Mouse (Mus musculus) neural tube, embryonic 11.5 days (tissue): ENCODE results near the gene Rpn1. TPM values are rescaled to one million over a fixed set of nuclear protein-coding genes. Genes with fewer than 3 reads are reported as not detected.
"Not testable (repeated sequence)": the region's sequence is repeated elsewhere in the genome, so short reads cannot be mapped to it uniquely, and the experiment has no call there.

ENCODE experiments used
- ATAC-seq: fragments of 200-750 bp; cut with Nextera tagmentation; 2 replicates; pipeline ENCODE4 v1.8.0; 2017; ENCODE audit warnings: moderate number of reproducible peaks, mild to moderate bottlenecking, moderate TSS enrichment, moderate library complexity; ENCODE audit not compliant: insufficient read depth, low FRiP score, low TSS enrichment
- DNase-seq: peaks from one replicate; pipeline ENCODE4 v3.0.0-alpha.2; 2015; ENCODE audit warnings: low spot score
- H3K27ac ChIP-seq: fragments of 300-500 bp; sonication (generic); 2 replicates; pipeline ENCODE4 v1.5.1; 2014; ENCODE audit warnings: low read depth, mild to moderate bottlenecking, low read length
- H3K27me3 ChIP-seq: fragments of 300-500 bp; sonication (generic); 2 replicates; pipeline ENCODE4 v1.6.1; 2014; ENCODE audit warnings: mild to moderate bottlenecking, low read length, mixed read lengths; ENCODE audit not compliant: control insufficient read depth, insufficient read depth
- H3K36me3 ChIP-seq: fragments of 300-500 bp; sonication (generic); 2 replicates; pipeline ENCODE4 v1.6.1; 2014; ENCODE audit warnings: mild to moderate bottlenecking, low read length, moderate library complexity, mixed read lengths; ENCODE audit not compliant: control insufficient read depth, insufficient read depth
- H3K4me1 ChIP-seq: fragments of 300-500 bp; sonication (generic); 2 replicates; pipeline ENCODE4 v1.6.1; 2014; ENCODE audit warnings: low read length, mixed read lengths; ENCODE audit not compliant: control insufficient read depth, insufficient read depth
- H3K4me2 ChIP-seq: fragments of 300-500 bp; sonication (generic); 2 replicates; pipeline ENCODE4 v1.6.1; 2014; ENCODE audit warnings: low read depth, mild to moderate bottlenecking, moderate library complexity
- H3K4me3 ChIP-seq: fragments of 300-500 bp; sonication (generic); 2 replicates; pipeline ENCODE4 v1.5.1; 2014; ENCODE audit warnings: low read depth, low read length
- H3K9ac ChIP-seq: fragments of 300-500 bp; sonication (generic); 2 replicates; pipeline ENCODE4 v1.6.1; 2014; ENCODE audit warnings: mild to moderate bottlenecking, low read length
- H3K9me3 ChIP-seq: fragments of 300-500 bp; sonication (generic); 2 replicates; pipeline ENCODE4 v1.6.1; 2016; ENCODE audit warnings: low read length; ENCODE audit not compliant: control insufficient read depth
- WGBS: fragments of 180-500 bp; shearing (Covaris S2); extraction: QIAGEN DNeasy Blood & Tissue Kit; methylation state at CpG from one replicate; pipeline ENCODE4 v1.1.7; 2014; 5-methylcytosine and 5-hydroxymethylcytosine counted together
- polyA plus RNA-seq: library from polyadenylated mRNA; unstranded; fragments of >200 nt; fragmentation: Nextera tagmentation; extraction: Ambion mirVana; gene quantifications from 2 replicates; pipeline ENCODE4 v1.2.1, GENCODE M21; 2014

The Rpn1 gene
- polyA plus RNA-seq, 1 experiment from 2014 or later = 345 TPM

DNA sequence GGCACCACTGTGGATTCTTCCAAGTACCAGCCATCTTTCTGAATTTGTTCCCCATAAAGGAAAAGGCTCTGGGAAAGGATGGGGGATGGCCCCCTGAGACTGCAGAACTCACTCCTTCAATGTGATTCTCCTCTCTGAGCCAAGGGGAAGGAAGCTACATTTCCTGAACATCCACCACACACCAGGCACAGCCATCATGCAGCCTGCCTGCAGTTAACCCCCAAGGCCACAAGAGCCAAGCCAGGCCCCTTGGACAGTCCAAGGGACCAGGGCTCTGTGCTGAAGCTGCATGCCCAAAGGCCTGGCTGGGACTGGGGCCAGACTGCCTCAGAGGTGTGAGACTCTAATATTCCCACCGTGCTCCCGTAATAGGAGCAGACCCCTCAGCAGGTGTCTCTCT lies 37.5 kb downstream of the Rpn1 start:
- no peaks in the 10 kb centered on the region for H3K27me3 ChIP-seq
- H3K4me3 ChIP-seq = no peak overlapping the region
- no peak overlapping the region for H3K4me2 ChIP-seq
- no peaks in the 10 kb centered on the region for H3K4me1 ChIP-seq
- H3K9me3 ChIP-seq = no peaks in the 10 kb centered on the region
- ATAC-seq = no peak
- no peaks in the 10 kb centered on the region for H3K36me3 ChIP-seq
- 85% methylated on average over 2 of the region's 2 CpGs for WGBS
- DNase-seq = no peak
- no peak overlapping the region for H3K9ac ChIP-seq
- H3K27ac ChIP-seq = no peak overlapping the region

DNA sequence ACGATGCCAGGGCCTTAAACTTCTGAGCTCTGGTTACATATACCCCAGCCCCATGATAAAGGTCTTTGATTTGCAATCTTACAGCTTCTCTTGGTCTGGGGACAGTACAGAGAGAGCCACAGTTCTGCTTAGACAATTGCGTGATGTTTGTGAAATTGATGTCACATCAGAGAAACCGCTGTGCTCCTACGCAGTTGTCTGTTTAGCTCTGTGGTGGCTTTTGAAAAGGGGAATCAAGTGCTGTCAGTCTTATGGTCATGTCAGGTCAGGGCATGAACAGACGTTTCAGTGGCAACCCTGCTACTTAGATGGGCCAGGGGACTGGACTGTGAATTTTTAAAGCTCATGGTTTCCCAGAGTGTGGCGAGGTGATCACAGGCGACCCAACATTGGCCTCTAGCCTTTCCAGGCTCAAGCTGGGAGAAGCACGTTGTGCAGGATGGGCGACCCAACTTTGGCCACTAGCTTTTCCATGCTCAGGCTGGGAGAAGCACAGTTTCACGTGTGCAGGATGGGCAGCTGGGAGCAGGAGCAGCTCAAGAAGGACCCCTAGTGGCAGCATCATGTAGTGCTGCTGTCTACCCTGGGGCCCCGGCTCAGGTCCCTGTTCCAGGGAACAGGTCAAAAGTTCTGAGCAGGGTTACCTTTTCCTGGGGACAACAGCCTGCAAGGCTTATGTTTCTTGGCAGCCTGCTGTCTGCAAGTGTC lies 39.0 kb downstream of the Rpn1 start:
- no peak overlapping the region for H3K4me3 ChIP-seq

DNA sequence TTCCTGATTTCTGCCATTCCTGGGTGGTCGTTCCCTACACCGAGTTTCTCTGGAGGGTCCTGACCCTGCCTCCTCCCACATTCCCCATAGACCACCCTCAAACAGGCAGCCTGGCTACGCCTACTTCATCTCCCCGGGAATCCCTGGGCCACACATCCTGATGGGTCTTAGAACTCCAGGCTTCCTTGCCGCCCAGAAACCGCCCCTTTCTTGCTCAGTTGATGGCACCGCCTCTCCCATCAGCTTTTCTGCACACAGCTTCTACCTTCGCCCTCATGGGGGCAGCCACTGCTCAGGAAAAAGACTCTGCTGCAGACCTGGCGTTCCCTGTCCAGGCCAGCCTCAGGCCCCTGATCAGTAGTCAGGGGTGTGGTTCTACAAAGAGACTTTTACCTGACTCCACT lies 39.6 kb downstream of the Rpn1 start:
- peak overlapping the region; percentile 31 for H3K4me2 ChIP-seq
- DNase-seq (peak; percentile 72), ATAC-seq (peak; percentile 35; the same call in 1 of the 2 replicates)
- no peak overlapping the region for H3K4me3 ChIP-seq
- no peak overlapping the region for H3K27ac ChIP-seq
- H3K4me1 ChIP-seq = no peaks in the 10 kb centered on the region
- 3% methylated on average over 9 of the region's 9 CpGs for WGBS
- H3K9ac ChIP-seq = no peak overlapping the region
- H3K27me3 ChIP-seq = no peaks in the 10 kb centered on the region
- no peaks in the 10 kb centered on the region for H3K9me3 ChIP-seq
- H3K36me3 ChIP-seq = no peaks in the 10 kb centered on the region

More for the DNA sequence above, 39.0 kb downstream of the Rpn1 start:
- peak; percentile 56 for DNase-seq
- no peak for ATAC-seq
- WGBS = 43% methylated on average over 11 of the region's 11 CpGs
- no peaks in the 10 kb centered on the region for H3K9me3 ChIP-seq
- no peak overlapping the region for H3K9ac ChIP-seq
- no peaks in the 10 kb centered on the region for H3K4me1 ChIP-seq
- H3K36me3 ChIP-seq = no peaks in the 10 kb centered on the region
- H3K27me3 ChIP-seq = no peaks in the 10 kb centered on the region
- no peak overlapping the region for H3K27ac ChIP-seq
- peak overlapping the region; percentile 31 for H3K4me2 ChIP-seq

DNA sequence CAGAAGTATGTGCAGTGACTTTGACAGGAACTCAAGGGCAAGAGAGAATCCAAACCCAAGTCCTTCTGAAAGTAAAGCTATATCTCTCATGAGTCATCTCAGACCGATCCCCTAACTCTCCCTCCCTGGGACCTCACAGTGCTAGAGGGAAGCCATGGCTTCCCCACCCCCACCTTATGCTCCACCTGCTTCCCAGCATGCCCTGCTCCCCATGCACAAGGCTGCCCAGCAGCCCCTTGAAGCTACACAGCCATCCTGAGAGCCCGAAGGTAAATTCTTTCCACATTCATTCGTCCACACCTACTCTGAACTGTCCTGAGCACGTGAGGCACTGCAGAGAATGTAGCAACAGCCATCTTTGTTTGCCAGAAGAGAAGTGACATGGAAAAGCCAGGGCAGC lies 40.3 kb downstream of the Rpn1 start:
- DNase-seq = no peak
- Histone ChIP-seq H3K36me3 (no peaks in the 10 kb centered on the region), H3K4me1 (no peaks in the 10 kb centered on the region), H3K9me3 (no peaks in the 10 kb centered on the region), H3K27ac (no peak overlapping the region), H3K4me2 (no peak overlapping the region), H3K27me3 (no peaks in the 10 kb centered on the region), H3K4me3 (no peak overlapping the region), H3K9ac (no peak overlapping the region)
- WGBS = 83% methylated on average over 4 of the region's 4 CpGs
- no peak for ATAC-seq

DNA sequence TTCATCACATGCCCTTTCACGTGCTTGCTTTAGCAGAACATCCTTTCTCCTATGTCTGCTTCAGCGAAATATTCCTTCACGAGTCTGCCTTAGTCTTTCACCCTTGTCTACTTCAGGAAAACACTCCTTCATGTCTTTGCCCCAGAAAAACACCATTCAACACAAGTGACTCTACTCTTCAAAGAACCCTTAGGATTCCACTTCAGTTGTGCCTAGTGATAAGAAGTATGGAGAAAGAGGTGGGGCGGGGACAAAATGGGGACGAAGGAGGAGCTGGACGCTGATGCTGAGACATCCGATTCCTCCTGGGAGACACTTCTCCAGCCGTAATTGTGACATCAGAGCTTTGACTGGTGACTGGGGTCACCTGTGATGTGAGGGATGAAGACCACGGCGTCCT lies 41.5 kb downstream of the Rpn1 start:
- H3K36me3 ChIP-seq, ATAC-seq, H3K9me3 ChIP-seq, H3K27me3 ChIP-seq, H3K27ac ChIP-seq, DNase-seq, H3K4me1 ChIP-seq, H3K9ac ChIP-seq, H3K4me3 ChIP-seq, H3K4me2 ChIP-seq: not testable (repeated sequence)
- 88% methylated on average over 10 of the region's 10 CpGs for WGBS

DNA sequence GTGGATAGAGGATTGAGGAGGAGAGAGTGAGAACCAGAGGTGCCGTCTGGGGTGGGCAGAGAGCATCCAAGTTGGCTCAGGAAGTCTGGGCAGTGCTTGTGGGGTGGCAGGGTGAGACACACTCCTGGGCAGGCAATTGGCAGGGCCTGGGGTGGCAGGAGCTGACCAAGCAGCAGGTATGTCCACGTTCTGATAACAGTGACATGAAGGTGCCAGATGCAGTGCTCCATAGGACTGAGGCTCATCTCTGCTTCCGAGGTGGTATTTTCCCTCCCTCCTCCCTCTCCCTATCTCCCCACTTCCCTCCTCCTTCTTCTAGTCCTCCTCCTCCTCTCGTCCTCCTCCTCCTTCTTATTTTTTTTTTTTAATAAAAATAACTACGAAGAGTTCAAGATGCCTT lies 47.2 kb downstream of the Rpn1 start:
- H3K4me3 ChIP-seq = no peak overlapping the region
- no peaks in the 10 kb centered on the region for H3K4me1 ChIP-seq
- 52% methylated on average over 5 of the region's 5 CpGs for WGBS
- H3K9me3 ChIP-seq = no peaks in the 10 kb centered on the region
- no peaks in the 10 kb centered on the region for H3K36me3 ChIP-seq
- no peak overlapping the region for H3K27ac ChIP-seq
- 0 out of 2 replicates have a peak, but pooled peaks cover 2% of the 10 kb centered on the region for H3K27me3 ChIP-seq
- H3K9ac ChIP-seq = no peak overlapping the region
- no peak for DNase-seq
- no peak overlapping the region for H3K4me2 ChIP-seq
- ATAC-seq = no peak

DNA sequence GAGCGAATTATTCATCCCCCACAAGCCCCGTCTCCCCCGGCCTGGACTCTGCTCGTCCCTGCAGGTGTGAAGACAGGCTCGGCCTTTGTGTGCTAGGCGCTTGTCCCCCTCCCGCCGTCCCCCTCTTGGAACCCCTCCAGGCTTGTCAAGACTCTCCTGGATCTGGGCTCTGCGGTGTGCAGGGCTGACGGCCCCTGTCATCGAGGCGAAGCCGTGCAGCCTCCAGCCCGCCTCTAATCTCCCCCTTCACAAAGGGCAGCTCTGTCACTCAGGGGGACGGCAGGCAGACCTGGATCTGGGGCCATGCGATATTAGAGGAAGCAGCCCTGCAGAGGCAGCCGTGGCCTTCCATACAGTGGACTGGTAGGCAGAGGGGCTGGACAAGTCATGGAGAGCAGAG lies 47.8 kb downstream of the Rpn1 start:
- no peaks in the 10 kb centered on the region for H3K36me3 ChIP-seq
- ATAC-seq = no peak
- no peak overlapping the region for H3K27ac ChIP-seq
- no peaks in the 10 kb centered on the region for H3K9me3 ChIP-seq
- H3K4me1 ChIP-seq = no peaks in the 10 kb centered on the region
- H3K4me3 ChIP-seq = no peak overlapping the region
- H3K9ac ChIP-seq = 0 out of 2 replicates have a peak overlapping the region, but pooled peaks have one; percentile 2
- 11% methylated on average over 17 of the region's 17 CpGs for WGBS
- peak; percentile 25 for DNase-seq
- H3K4me2 ChIP-seq = peak overlapping the region; percentile 29; the same call in 1 of the 2 replicates
- H3K27me3 ChIP-seq = 0 out of 2 replicates have a peak, but pooled peaks cover 2% of the 10 kb centered on the region

DNA sequence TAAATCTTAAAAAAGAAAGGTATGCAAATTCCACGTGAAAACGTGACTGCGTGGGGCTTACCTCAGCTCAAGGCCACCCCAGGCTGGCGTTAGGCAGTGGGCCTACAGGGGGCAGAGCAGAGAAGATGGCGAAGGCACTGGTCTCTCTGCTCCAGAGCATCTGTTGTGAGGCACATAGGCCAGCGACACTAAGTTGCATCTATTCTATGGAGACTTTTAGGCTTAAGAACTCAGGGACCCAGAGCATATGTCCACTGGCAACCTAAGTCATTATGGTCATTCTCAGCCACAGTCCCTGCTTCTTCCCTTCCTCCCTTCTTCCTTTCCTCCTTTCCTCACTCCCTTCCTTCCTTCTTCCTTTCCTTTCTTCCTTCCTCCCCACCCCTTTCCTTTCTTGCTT lies 48.8 kb downstream of the Rpn1 start:
- Histone ChIP-seq H3K4me3 (no peak overlapping the region), H3K27me3 (0 out of 2 replicates have a peak, but pooled peaks cover 2% of the 10 kb centered on the region), H3K9me3 (no peaks in the 10 kb centered on the region), H3K4me1 (no peaks in the 10 kb centered on the region), H3K36me3 (no peaks in the 10 kb centered on the region), H3K4me2 (no peak overlapping the region), H3K27ac (no peak overlapping the region), H3K9ac (no peak overlapping the region)
- WGBS = 88% methylated on average over 6 of the region's 6 CpGs
- DNase-seq (no peak), ATAC-seq (no peak)

DNA sequence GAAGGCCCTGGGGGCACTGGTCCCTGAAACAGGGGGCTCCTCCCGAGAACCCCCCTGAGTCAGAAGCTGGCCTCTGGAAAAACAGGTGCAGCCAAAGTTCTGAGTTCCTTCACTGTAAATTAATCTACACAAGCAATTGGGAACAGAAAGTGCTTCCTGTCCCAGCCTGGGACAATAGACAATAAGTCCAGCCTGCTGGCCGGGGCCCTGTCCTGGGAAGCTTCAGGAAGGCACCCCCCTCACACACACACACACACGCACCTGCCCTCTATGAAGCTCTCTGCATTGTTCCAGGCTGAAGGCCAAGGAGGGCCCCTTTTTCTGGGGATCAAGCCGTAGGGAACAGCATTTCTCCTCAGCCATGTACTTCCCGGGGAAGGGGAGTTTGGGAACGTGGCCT lies 49.6 kb downstream of the Rpn1 start:
- Histone ChIP-seq H3K4me1 (no peaks in the 10 kb centered on the region), H3K36me3 (no peaks in the 10 kb centered on the region), H3K27ac (no peak overlapping the region), H3K4me3 (no peak overlapping the region), H3K4me2 (no peak overlapping the region), H3K9me3 (no peaks in the 10 kb centered on the region), H3K9ac (no peak overlapping the region), H3K27me3 (0 out of 2 replicates have a peak, but pooled peaks cover 2% of the 10 kb centered on the region)
- ATAC-seq = no peak
- WGBS = 76% methylated on average over 6 of the region's 6 CpGs
- DNase-seq = no peak
